Mouse (Mus musculus) megakaryocyte, embryonic 14.5 days (primary cell): Measurements from ENCODE around the gene Mlxip. TPM values are rescaled to one million over a fixed set of nuclear protein-coding genes. Genes with fewer than 3 reads are reported as not detected.

ENCODE experiments used
- H3K27me3 ChIP-seq: replicated peaks from 2 replicates; pipeline ENCODE3; 2012; ENCODE audit warnings: inconsistent platforms
- H3K36me3 ChIP-seq: replicated peaks from 2 replicates; pipeline ENCODE3; 2012; ENCODE audit warnings: low read length, inconsistent platforms, mixed read lengths
- H3K4me1 ChIP-seq: 2 replicates; pipeline ENCODE4 v1.6.1; 2012; ENCODE audit warnings: inconsistent platforms
- H3K4me3 ChIP-seq: replicated peaks from 2 replicates; pipeline ENCODE3; 2012; ENCODE audit warnings: moderate library complexity, mild to moderate bottlenecking, inconsistent platforms
- H3K9me3 ChIP-seq: 2 replicates; pipeline ENCODE4 v1.6.1; 2012; ENCODE audit warnings: inconsistent platforms
- FLI1 ChIP-seq: IDR thresholded peaks from 2 replicates; pipeline ENCODE4 v1.6.1; 2012; ENCODE audit warnings: low read length, inconsistent platforms, mixed read lengths
- GATA1 ChIP-seq: IDR thresholded peaks from 3 replicates; pipeline ENCODE4 v1.6.1; 2012; ENCODE audit warnings: mixed read lengths, low read length, inconsistent platforms, borderline replicate concordance
- polyA plus RNA-seq: library from polyadenylated mRNA; stranded (reverse); fragments of >175 nt; gene quantifications from 2 replicates; pipeline ENCODE4 v1.2.3, GENCODE M21; 2012; ENCODE audit warnings: low replicate concordance; ENCODE audit not compliant: insufficient read depth

Gene Mlxip
- polyA plus RNA-seq, 1 experiment, result 3.1 TPM

GRCm38 (mm10) chr5:123444849-123445334, 50.3 kb downstream of the Mlxip start:
- H3K27me3 ChIP-seq, result no peaks in the 10 kb centered on the region
- H3K9me3 ChIP-seq, result no peaks in the 10 kb centered on the region
- TF ChIP-seq FLI1, result no peak
- no peak for TF ChIP-seq GATA1
- H3K36me3 ChIP-seq, result peaks cover 95% of the 10 kb centered on the region
- H3K4me3 ChIP-seq, result no peak overlapping the region
- H3K4me1 ChIP-seq, result peaks cover 11% of the 10 kb centered on the region

GRCm38 (mm10) chr5:123451886-123452285, 57.3 kb downstream of the Mlxip start:
- Histone ChIP-seq H3K4me1 (no peaks in the 10 kb centered on the region), H3K36me3 (peaks cover 98% of the 10 kb centered on the region), H3K27me3 (no peaks in the 10 kb centered on the region), H3K9me3 (no peaks in the 10 kb centered on the region), H3K4me3 (no peak overlapping the region)
- TF ChIP-seq GATA1 (no peak), FLI1 (no peak)

GRCm38 (mm10) chr5:123461420-123461819, 66.8 kb downstream of the Mlxip start:
- peaks cover 3% of the 10 kb centered on the region; the same call in 1 of the 2 replicates for H3K4me1 ChIP-seq
- TF ChIP-seq FLI1 (no peak), GATA1 (no peak)
- no peaks in the 10 kb centered on the region for H3K9me3 ChIP-seq
- peaks cover 7% of the 10 kb centered on the region for H3K27me3 ChIP-seq
- H3K36me3 ChIP-seq, result peaks cover 18% of the 10 kb centered on the region
- H3K4me3 ChIP-seq, result no peak overlapping the region

GRCm38 (mm10) chr5:123464638-123465037, 70.0 kb downstream of the Mlxip start:
- TF ChIP-seq GATA1 (no peak), FLI1 (no peak)
- Histone ChIP-seq H3K4me1 (peaks cover 3% of the 10 kb centered on the region; the same call in 1 of the 2 replicates), H3K9me3 (no peaks in the 10 kb centered on the region; the same call in 1 of the 2 replicates)

GRCm38 (mm10) chr5:123470784-123471400, 76.3 kb downstream of the Mlxip start:
- peak overlapping the region; percentile 86 for H3K4me3 ChIP-seq

More at GRCm38 (mm10) chr5:123464638-123465037, 70.0 kb downstream of the Mlxip start:
- Histone ChIP-seq H3K36me3 (no peaks in the 10 kb centered on the region), H3K27me3 (peaks cover 22% of the 10 kb centered on the region), H3K4me3 (no peak overlapping the region)

GRCm38 (mm10) chr5:123473817-123474216, 79.2 kb downstream of the Mlxip start:
- Histone ChIP-seq H3K9me3 (no peaks in the 10 kb centered on the region), H3K4me1 (peaks cover 20% of the 10 kb centered on the region), H3K36me3 (no peaks in the 10 kb centered on the region), H3K27me3 (peaks cover 28% of the 10 kb centered on the region), H3K4me3 (no peak overlapping the region)
- TF ChIP-seq GATA1, result no peak
- TF ChIP-seq FLI1, result no peak

More at GRCm38 (mm10) chr5:123470784-123471400, 76.3 kb downstream of the Mlxip start:
- H3K9me3 ChIP-seq, result no peaks in the 10 kb centered on the region; the same call in 1 of the 2 replicates
- no peak for TF ChIP-seq GATA1
- TF ChIP-seq FLI1, result no peak
- H3K4me1 ChIP-seq, result peaks cover 20% of the 10 kb centered on the region
- H3K36me3 ChIP-seq, result no peaks in the 10 kb centered on the region
- peaks cover 29% of the 10 kb centered on the region for H3K27me3 ChIP-seq

GRCm38 (mm10) chr5:123487659-123488395, 93.2 kb downstream of the Mlxip start:
- H3K4me3 ChIP-seq, result no peak overlapping the region
- H3K36me3 ChIP-seq, result no peaks in the 10 kb centered on the region
- TF ChIP-seq FLI1 (no peak), GATA1 (no peak)
- peaks cover 64% of the 10 kb centered on the region for H3K27me3 ChIP-seq
- no peaks in the 10 kb centered on the region for H3K9me3 ChIP-seq
- peaks cover 13% of the 10 kb centered on the region for H3K4me1 ChIP-seq

GRCm38 (mm10) chr5:123489112-123489785, 94.7 kb downstream of the Mlxip start, which contains the start of the genes Lrrc43 and Il31:
Gene Lrrc43, plus strand, starts transcription at chr5:123489305.
Gene Il31, minus strand, starts transcription at chr5:123489489.
- H3K9me3 ChIP-seq, result peaks cover 7% of the 10 kb centered on the region
- TF ChIP-seq FLI1 (no peak), GATA1 (no peak)
- H3K4me1 ChIP-seq, result peaks cover 13% of the 10 kb centered on the region
- peak within 1 kb of the TSS; percentile 70 for H3K4me3 ChIP-seq
- no peaks in the 10 kb centered on the region for H3K36me3 ChIP-seq
- H3K27me3 ChIP-seq, result peaks cover 72% of the 10 kb centered on the region

- peaks cover 13% of the 10 kb centered on the region for H3K4me1 ChIP-seq
- no peak overlapping the region for H3K4me3 ChIP-seq
- no peaks in the 10 kb centered on the region for H3K36me3 ChIP-seq
- TF ChIP-seq FLI1 (no peak), GATA1 (no peak)
- H3K9me3 ChIP-seq, result peaks cover 9% of the 10 kb centered on the region
- peaks cover 69% of the 10 kb centered on the region for H3K27me3 ChIP-seq
Observed at GRCm38 (mm10) chr5:123489935-123490334, 95.3 kb downstream of the Mlxip start.

GRCm38 (mm10) chr5:123499717-123500116, 105.1 kb downstream of the Mlxip start:
- Histone ChIP-seq H3K4me1 (peaks cover 34% of the 10 kb centered on the region), H3K4me3 (no peak overlapping the region), H3K36me3 (no peaks in the 10 kb centered on the region), H3K27me3 (peaks cover 64% of the 10 kb centered on the region), H3K9me3 (no peaks in the 10 kb centered on the region)
- TF ChIP-seq FLI1, result no peak
- TF ChIP-seq GATA1, result no peak
